Mouse (Mus musculus): ENCODE results near the gene Pld2.

- no peak for TF ChIP-seq CTCF (IDR thresholded peaks at IDR 0.05; ENCODE audit: control insufficient read depth, insufficient read depth, low read length)
- no peak for TF ChIP-seq POLR2A (IDR thresholded peaks at IDR 0.05; ENCODE audit: borderline replicate concordance, control insufficient read depth, low read depth, low read length)
Measured at GRCm38 (mm10) chr11:70580358-70580720, 40.5 kb downstream of the Pld2 start.
